Mouse (Mus musculus): ENCODE results near the gene Tmem43. TPM values are rescaled to one million over a fixed set of nuclear protein-coding genes. Genes with fewer than 3 reads are reported as not detected.

Gene Tmem43
- polyA plus RNA-seq, 1 experiment from 2014 or later, result 60.4 TPM

- H3K4me3 ChIP-seq, result no peak overlapping the region
- peaks cover 97% of the 10 kb centered on the region for H3K36me3 ChIP-seq
- no peak overlapping the region for H3K27ac ChIP-seq
- H3K9me3 ChIP-seq (replicated peaks), result no peaks in the 10 kb centered on the region
- WGBS, result 94% methylated on average over 5 of the region's 5 CpGs
- 0 out of 2 replicates have a peak, but pooled peaks cover 3% of the 10 kb centered on the region for H3K4me1 ChIP-seq
- DNase-seq (ENCODE audit: low spot score), result no peak
- H3K27me3 ChIP-seq (ENCODE audit: low read depth, poor library complexity, severe bottlenecking), result no peaks in the 10 kb centered on the region
Observed at GRCm38 (mm10) chr6:91506036-91506435, 32.5 kb downstream of the Tmem43 start.

DNA sequence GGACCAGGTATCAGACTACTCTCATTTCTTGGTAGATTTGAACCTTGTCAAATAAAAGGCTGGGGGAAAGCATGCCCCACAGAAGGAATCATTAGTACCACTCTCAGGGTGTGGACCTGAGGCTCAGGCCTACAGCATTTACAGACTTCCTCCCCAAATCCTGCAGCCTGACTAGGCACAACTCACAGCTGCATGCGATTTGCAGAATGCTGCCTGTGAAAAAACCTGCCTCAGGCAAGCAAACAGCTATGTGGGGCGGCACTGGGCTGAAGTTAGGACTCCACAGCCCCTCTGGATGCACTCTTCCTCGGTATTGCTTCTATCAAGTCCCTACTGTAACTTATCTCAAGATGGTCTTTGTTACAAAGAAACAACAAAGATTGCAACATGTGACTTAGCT is 34.5 kb downstream of the Tmem43 start:
- 78% methylated on average over 3 of the region's 3 CpGs for WGBS
- Histone ChIP-seq H3K27me3 (ENCODE audit: low read depth, poor library complexity, severe bottlenecking) (no peaks in the 10 kb centered on the region), H3K27ac (no peak overlapping the region), H3K36me3 (peaks cover 84% of the 10 kb centered on the region), H3K4me3 (no peak overlapping the region), H3K9me3 (replicated peaks) (no peaks in the 10 kb centered on the region), H3K4me1 (0 out of 2 replicates have a peak, but pooled peaks cover 3% of the 10 kb centered on the region)
- DNase-seq (ENCODE audit: low spot score), result no peak

DNA sequence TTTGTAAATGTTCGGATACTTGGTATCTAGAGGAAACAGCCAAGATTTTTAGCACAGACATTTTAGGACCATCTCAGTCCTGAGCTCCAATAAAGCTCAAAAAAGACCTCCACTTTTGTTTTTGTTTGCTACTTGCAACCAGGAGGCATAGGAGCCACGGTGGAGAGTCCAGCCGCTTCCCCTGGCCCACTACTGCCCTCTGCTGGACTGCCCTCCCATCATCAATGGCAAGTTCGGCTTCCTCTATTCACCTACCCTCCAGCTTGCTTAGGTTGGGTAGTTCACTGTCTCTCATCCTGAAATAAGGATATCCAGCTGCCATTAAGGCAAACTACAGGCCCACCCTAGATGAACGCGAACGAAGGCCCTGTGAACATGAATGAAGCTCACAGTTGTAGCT is 35.8 kb downstream of the Tmem43 start:
- 52% methylated on average over 7 of the region's 7 CpGs for WGBS
- peak; percentile 82 for DNase-seq (ENCODE audit: low spot score)
- no peak overlapping the region for H3K4me3 ChIP-seq
- H3K27me3 ChIP-seq (ENCODE audit: low read depth, poor library complexity, severe bottlenecking), result no peaks in the 10 kb centered on the region
- peaks cover 5% of the 10 kb centered on the region; the same call in 1 of the 2 replicates for H3K4me1 ChIP-seq
- no peak overlapping the region for H3K27ac ChIP-seq
- H3K36me3 ChIP-seq, result peaks cover 72% of the 10 kb centered on the region
- H3K9me3 ChIP-seq (replicated peaks), result no peaks in the 10 kb centered on the region

DNA sequence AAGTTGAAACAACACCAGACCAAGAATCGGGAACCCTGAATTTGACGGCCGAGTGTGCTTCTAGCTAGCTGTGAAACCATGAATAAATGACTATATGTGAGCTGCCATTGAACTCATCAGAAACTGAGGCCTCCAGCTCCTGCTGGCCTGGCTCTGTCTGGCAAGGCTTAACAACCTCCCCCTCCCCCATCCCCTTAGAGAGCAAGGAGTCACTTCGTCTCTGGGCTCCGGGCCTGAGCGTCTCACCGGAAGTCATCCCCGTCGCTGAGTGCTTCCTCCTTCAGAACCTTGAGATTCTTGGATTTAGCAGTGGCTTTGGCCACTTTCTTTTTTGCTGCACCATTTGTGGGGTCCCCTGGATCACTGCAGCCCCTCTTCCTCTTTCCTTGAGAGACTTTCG is 36.7 kb downstream of the Tmem43 start:
- 71% methylated on average over 10 of the region's 10 CpGs for WGBS
- Histone ChIP-seq H3K9me3 (replicated peaks) (no peaks in the 10 kb centered on the region), H3K27ac (no peak overlapping the region), H3K27me3 (ENCODE audit: low read depth, poor library complexity, severe bottlenecking) (no peaks in the 10 kb centered on the region), H3K36me3 (peaks cover 63% of the 10 kb centered on the region), H3K4me3 (no peak overlapping the region), H3K4me1 (peaks cover 14% of the 10 kb centered on the region)
- DNase-seq (ENCODE audit: low spot score), result no peak

GRCm38 (mm10) chr6:91514135-91514534 is 40.6 kb downstream of the Tmem43 start:
- peaks cover 45% of the 10 kb centered on the region for H3K36me3 ChIP-seq

GRCm38 (mm10) chr6:91514737-91515362 is 41.3 kb downstream of the Tmem43 start:
- Histone ChIP-seq H3K4me1 (peaks cover 23% of the 10 kb centered on the region), H3K36me3 (peaks cover 46% of the 10 kb centered on the region), H3K4me3 (peak overlapping the region; percentile 87), H3K27ac (peak overlapping the region; percentile 93), H3K27me3 (ENCODE audit: low read depth, poor library complexity, severe bottlenecking) (no peaks in the 10 kb centered on the region), H3K9me3 (replicated peaks) (no peaks in the 10 kb centered on the region)
- no peak for DNase-seq (ENCODE audit: low spot score)
- 33% methylated on average over 10 of the region's 10 CpGs for WGBS

More at GRCm38 (mm10) chr6:91514135-91514534, 40.6 kb downstream of the Tmem43 start:
- no peak for DNase-seq (ENCODE audit: low spot score)
- H3K27ac ChIP-seq, result no peak overlapping the region
- no peaks in the 10 kb centered on the region for H3K27me3 ChIP-seq (ENCODE audit: low read depth, poor library complexity, severe bottlenecking)
- peak overlapping the region; percentile 87; the same call in 1 of the 2 replicates for H3K4me3 ChIP-seq
- H3K9me3 ChIP-seq (replicated peaks), result no peaks in the 10 kb centered on the region
- H3K4me1 ChIP-seq, result peaks cover 23% of the 10 kb centered on the region

DNA sequence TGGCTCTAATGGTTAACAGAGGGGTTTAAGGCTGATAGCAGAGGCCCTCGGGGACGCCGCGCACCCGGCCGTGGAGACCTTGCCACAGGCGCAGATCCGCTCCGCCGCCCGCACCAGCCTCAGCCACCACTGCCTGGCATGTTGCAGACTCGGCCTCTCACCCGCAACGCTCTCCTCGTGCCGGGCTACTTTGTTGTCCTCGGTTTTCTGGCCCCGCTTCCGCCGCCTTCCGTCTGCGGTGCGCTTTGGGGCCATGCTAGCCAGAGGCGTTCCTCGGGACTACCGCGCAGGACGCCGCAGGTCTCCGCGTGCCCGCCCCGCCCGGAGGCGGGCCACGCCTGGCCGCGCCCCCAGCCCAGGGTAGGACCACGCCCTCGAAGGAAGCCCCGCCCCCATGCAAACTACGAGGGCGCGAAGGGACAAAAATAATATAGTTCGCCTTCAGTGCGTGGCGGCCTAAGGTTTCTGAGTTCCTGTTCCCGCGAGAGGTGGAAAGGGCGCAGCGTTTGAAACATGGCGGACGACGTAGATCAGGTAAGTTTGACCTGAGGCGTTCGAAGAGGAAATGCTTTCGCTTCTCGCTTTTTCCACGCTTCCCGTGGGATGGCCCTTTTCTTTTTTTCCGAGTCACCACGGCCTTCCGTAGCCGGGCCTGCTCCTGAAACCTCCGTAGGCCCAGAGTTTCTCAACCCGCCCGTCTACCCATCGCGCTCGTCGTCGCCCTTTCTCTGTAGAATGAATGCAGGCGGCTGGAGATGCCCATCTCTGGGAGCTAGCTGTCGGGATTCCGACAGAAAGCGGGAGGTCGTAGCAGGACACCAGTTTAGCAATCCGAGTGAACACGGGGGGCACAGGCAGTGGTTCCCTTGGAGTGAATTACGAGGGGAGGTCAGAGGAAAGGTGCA is 42.3 kb downstream of the Tmem43 start, which contains the start of the genes Xpc and Lsm3:
Gene Xpc, minus strand, starts transcription at position 344 of the 905 bp plus-strand sequence.
Gene Lsm3, plus strand, starts transcription at position 384 of the 905 bp plus-strand sequence.
- WGBS, result under 1% methylated on average over 80 of the region's 80 CpGs
- Histone ChIP-seq H3K27me3 (ENCODE audit: low read depth, poor library complexity, severe bottlenecking) (no peaks in the 10 kb centered on the region), H3K27ac (peak within 1 kb of the TSS; percentile 93), H3K4me1 (peaks cover 23% of the 10 kb centered on the region), H3K36me3 (peaks cover 47% of the 10 kb centered on the region), H3K4me3 (peak within 1 kb of the TSS; percentile 87), H3K9me3 (replicated peaks) (no peaks in the 10 kb centered on the region)
- DNase-seq (ENCODE audit: low spot score), result peak; percentile 98

- Histone ChIP-seq H3K27ac (no peak overlapping the region), H3K4me1 (peaks cover 23% of the 10 kb centered on the region), H3K27me3 (ENCODE audit: low read depth, poor library complexity, severe bottlenecking) (no peaks in the 10 kb centered on the region), H3K4me3 (no peak overlapping the region), H3K9me3 (replicated peaks) (no peaks in the 10 kb centered on the region), H3K36me3 (peaks cover 64% of the 10 kb centered on the region)
- WGBS, result 90% methylated on average over 7 of the region's 7 CpGs
- DNase-seq (ENCODE audit: low spot score), result no peak
Observed at GRCm38 (mm10) chr6:91518454-91519020, 45.0 kb downstream of the Tmem43 start.

- Histone ChIP-seq H3K4me1 (no peaks in the 10 kb centered on the region), H3K27me3 (ENCODE audit: low read depth, poor library complexity, severe bottlenecking) (no peaks in the 10 kb centered on the region), H3K36me3 (peaks cover 88% of the 10 kb centered on the region), H3K9me3 (replicated peaks) (no peaks in the 10 kb centered on the region), H3K4me3 (no peak overlapping the region), H3K27ac (no peak overlapping the region)
- 94% methylated on average over 5 of the region's 5 CpGs for WGBS
- no peak for DNase-seq (ENCODE audit: low spot score)
Observed at GRCm38 (mm10) chr6:91522816-91523215, 49.3 kb downstream of the Tmem43 start.

DNA sequence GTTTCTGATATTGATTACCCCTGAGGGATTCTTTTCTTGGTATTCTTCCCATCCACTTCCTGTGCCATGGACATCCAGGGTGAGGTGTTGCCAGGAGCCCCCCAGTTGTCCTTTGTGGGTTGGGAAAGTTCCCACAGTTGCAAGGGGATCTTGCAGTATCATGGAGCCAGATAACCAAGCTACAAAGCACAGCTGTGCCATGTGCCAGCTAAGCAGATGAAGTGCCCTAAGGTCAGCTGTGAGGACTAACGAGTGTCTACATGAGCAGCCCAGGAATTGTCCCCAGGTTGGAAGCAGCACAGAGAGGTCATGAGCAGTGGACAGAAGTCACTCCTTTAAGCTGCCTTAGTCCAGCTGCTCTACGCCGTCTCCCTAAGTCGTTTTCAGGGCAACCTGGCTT is 52.0 kb downstream of the Tmem43 start:
- DNase-seq (ENCODE audit: low spot score), result no peak
- no peaks in the 10 kb centered on the region for H3K4me1 ChIP-seq
- no peak overlapping the region for H3K27ac ChIP-seq
- H3K9me3 ChIP-seq (replicated peaks), result no peaks in the 10 kb centered on the region
- no peaks in the 10 kb centered on the region for H3K27me3 ChIP-seq (ENCODE audit: low read depth, poor library complexity, severe bottlenecking)
- H3K36me3 ChIP-seq, result peaks cover 80% of the 10 kb centered on the region
- WGBS, result 86% methylated on average over 4 of the region's 4 CpGs
- no peak overlapping the region for H3K4me3 ChIP-seq

- H3K36me3 ChIP-seq, result peaks cover 62% of the 10 kb centered on the region
- H3K9me3 ChIP-seq (replicated peaks), result no peaks in the 10 kb centered on the region
- no peak for DNase-seq (ENCODE audit: low spot score)
- no peaks in the 10 kb centered on the region for H3K27me3 ChIP-seq (ENCODE audit: low read depth, poor library complexity, severe bottlenecking)
- no peaks in the 10 kb centered on the region for H3K4me1 ChIP-seq
- H3K4me3 ChIP-seq, result no peak overlapping the region
- H3K27ac ChIP-seq, result no peak overlapping the region
- WGBS, result 55% methylated on average over 5 of the region's 5 CpGs
Observed at GRCm38 (mm10) chr6:91527227-91527860, 53.8 kb downstream of the Tmem43 start.

DNA sequence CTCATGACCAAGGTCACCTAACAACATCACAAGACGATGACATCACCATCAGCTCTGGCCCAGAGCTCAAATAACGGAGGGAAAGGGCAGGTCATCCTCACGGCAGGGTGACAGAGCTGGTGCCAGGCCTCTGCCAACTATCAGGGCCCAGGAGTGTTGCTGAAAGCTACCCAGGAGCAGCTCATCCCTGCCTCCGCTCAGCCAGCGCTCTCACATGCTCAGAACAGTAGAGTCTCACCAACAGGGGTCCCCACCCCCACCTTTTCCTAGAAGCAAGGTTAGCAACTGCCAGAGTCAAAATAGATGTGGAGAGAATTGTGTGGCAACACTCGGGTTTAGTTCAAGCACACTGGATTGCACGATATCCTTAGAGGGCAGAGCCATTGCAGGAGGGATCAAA is 54.8 kb downstream of the Tmem43 start:
- no peak overlapping the region for H3K4me3 ChIP-seq
- no peak for DNase-seq (ENCODE audit: low spot score)
- H3K4me1 ChIP-seq, result peaks cover 4% of the 10 kb centered on the region
- WGBS, result 82% methylated on average over 7 of the region's 7 CpGs
- H3K27ac ChIP-seq, result no peak overlapping the region
- no peaks in the 10 kb centered on the region for H3K9me3 ChIP-seq (replicated peaks)
- H3K36me3 ChIP-seq, result peaks cover 53% of the 10 kb centered on the region
- no peaks in the 10 kb centered on the region for H3K27me3 ChIP-seq (ENCODE audit: low read depth, poor library complexity, severe bottlenecking)

Measured in limb, embryonic 10.5 days (tissue).